Mouse (Mus musculus) intestine, embryonic 16.5 days (tissue): ENCODE data around the gene Cnot2. TPM values are rescaled to one million over a fixed set of nuclear protein-coding genes. Genes with fewer than 3 reads are reported as not detected.

Experiments used
- ATAC-seq: fragments of 200-750 bp; cut with Nextera tagmentation; 2 replicates; pipeline ENCODE4 v1.8.0; 2017; ENCODE audit warnings: moderate TSS enrichment, moderate library complexity
- H3K27ac ChIP-seq: fragments of 300-500 bp; sonication (generic); 2 replicates; pipeline ENCODE4 v1.5.1; 2014; ENCODE audit warnings: mild to moderate bottlenecking, low read length
- H3K27me3 ChIP-seq: fragments of 300-500 bp; sonication (generic); replicated peaks from 2 replicates; pipeline ENCODE4 v1.6.1; 2014; ENCODE audit warnings: low read length, control low read depth, mixed read lengths; ENCODE audit not compliant: control insufficient read depth, insufficient read depth
- H3K36me3 ChIP-seq: fragments of 300-500 bp; sonication (generic); 2 replicates; pipeline ENCODE4 v1.6.1; 2014; ENCODE audit warnings: low read length, control low read depth; ENCODE audit not compliant: control insufficient read depth, insufficient read depth
- H3K4me1 ChIP-seq: fragments of 300-500 bp; sonication (generic); 2 replicates; pipeline ENCODE4 v1.6.1; 2014; ENCODE audit warnings: low read length, control low read depth, mixed read lengths; ENCODE audit not compliant: control insufficient read depth, insufficient read depth
- H3K4me2 ChIP-seq: fragments of 300-500 bp; sonication (generic); 2 replicates; pipeline ENCODE4 v1.6.1; 2014; ENCODE audit warnings: low read depth, low read length, control low read depth
- H3K4me3 ChIP-seq: fragments of 300-500 bp; sonication (generic); 2 replicates; pipeline ENCODE4 v1.5.1; 2014; ENCODE audit warnings: mild to moderate bottlenecking, low read length
- H3K9ac ChIP-seq: fragments of 300-500 bp; sonication (generic); 2 replicates; pipeline ENCODE4 v1.6.1; 2014; ENCODE audit warnings: low read depth, low read length
- H3K9me3 ChIP-seq: fragments of 300-500 bp; sonication (generic); 2 replicates; pipeline ENCODE4 v1.6.1; 2016; ENCODE audit warnings: low read length, control low read depth; ENCODE audit not compliant: control insufficient read depth
- WGBS: fragments of 180-500 bp; shearing (Covaris S2); extraction: QIAGEN DNeasy Blood & Tissue Kit; methylation state at CpG from one replicate; pipeline ENCODE4 v1.1.7; 2014; 5-methylcytosine and 5-hydroxymethylcytosine counted together
- polyA plus RNA-seq: library from polyadenylated mRNA; unstranded; fragments of >200 nt; fragmentation: Nextera tagmentation; extraction: Ambion mirVana; gene quantifications from 2 replicates; pipeline ENCODE4 v1.2.1, GENCODE M21; 2015

Gene Cnot2
- polyA plus RNA-seq, 1 experiment from 2014 or later: 74.8 TPM

DNA sequence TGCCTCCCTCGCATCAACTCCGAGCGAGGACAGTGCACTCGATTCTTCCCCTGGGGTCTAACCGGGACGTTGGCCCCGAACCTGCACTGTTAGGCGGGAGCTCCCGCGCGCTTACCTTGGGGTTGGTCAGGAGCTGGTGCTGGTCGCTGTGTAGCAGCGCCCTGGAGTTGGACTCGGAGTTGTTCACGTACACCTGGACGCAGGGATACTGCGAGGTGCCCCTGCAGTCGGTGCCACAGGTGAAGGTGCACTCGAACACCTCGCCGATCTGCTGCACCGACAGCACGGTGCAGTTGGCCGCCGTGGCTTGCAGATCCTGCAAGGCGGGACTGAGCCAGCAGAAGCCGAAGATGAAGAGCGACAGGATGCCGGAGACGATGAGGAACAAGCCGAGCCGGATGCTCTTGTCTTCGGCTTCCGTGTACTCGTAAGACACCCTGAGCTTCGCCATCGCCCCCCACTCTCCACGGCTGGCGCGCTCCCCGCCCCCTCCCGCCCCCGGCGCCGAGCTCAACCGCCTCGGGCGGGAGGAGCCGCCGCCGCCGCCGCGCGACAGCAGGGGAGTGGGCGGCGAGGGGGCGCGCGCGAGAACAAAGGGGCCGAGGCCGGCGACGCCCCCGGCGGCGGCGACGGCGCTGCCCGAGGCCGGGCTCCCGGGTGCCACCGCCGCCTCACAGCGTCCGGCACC, 108.1 kb downstream of the Cnot2 start:
- Histone ChIP-seq H3K9ac (peak overlapping the region; percentile 68), H3K4me3 (peak overlapping the region; percentile 68), H3K4me2 (peak overlapping the region; percentile 99), H3K27ac (peak overlapping the region; percentile 23; the same call in 1 of the 2 replicates), H3K36me3 (no peaks in the 10 kb centered on the region), H3K9me3 (no peaks in the 10 kb centered on the region), H3K4me1 (peaks cover 12% of the 10 kb centered on the region), H3K27me3 (peaks cover 4% of the 10 kb centered on the region)
- ATAC-seq: peak; percentile 74
- under 1% methylated on average over 55 of the region's 78 CpGs for WGBS

DNA sequence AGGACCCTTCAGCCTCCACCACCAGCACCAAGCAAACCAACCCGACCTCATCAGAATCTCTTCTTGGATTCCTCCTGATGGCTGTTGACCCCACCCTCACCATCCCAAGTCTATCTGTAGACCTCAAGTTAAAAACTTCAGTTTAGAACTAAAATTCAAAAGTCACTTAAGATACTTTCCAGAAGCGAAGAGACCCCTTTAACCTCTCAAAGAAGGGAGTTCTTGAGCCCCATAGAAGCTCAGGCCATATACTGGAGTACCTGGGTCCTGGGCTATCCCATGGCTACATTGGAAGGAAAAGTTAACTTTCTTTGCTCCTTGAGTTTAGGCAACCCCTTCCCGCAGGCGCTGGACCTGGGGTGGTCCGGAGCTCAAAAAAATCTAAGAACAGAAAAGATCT, 108.7 kb downstream of the Cnot2 start:
- 12% methylated on average over 5 of the region's 5 CpGs for WGBS
- Histone ChIP-seq H3K4me1 (peaks cover 12% of the 10 kb centered on the region), H3K9ac (peak overlapping the region; percentile 68), H3K4me3 (peak overlapping the region; percentile 68), H3K27ac (no peak overlapping the region), H3K4me2 (peak overlapping the region; percentile 99), H3K9me3 (no peaks in the 10 kb centered on the region), H3K27me3 (peaks cover 4% of the 10 kb centered on the region), H3K36me3 (no peaks in the 10 kb centered on the region)
- ATAC-seq: no peak

DNA sequence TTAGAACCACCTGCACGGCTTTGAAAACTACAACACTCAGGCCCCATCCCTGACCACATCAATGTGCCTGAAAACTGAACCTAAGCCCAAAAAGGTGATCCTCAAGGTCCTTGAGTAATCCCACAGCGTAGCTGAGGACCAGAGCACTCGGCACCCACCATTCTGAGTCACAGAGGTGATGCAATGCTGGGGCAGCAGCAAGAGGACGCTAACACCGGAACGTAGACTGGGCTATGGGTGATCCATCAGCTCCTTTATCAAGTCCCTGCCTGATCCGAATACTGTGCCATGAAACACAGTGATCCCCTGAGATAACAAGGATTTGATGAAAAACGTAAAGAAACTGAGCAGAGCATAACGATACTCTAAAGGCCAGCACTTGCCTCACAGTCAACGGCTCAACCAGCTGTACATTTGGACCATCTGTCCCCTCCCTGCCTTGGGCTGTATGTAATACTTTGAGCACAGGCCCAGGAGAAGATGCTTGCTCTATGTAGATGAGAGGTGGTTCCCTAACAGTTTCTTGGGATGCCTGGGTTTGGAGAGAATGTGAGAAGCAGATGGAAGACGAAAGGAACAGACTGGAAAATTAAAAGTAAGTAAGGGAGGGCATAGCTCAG, 110.9 kb downstream of the Cnot2 start:
- Histone ChIP-seq H3K4me1 (peaks cover 12% of the 10 kb centered on the region), H3K27me3 (peaks cover 4% of the 10 kb centered on the region), H3K27ac (no peak overlapping the region), H3K4me2 (no peak overlapping the region), H3K4me3 (no peak overlapping the region), H3K9ac (no peak overlapping the region), H3K9me3 (no peaks in the 10 kb centered on the region), H3K36me3 (no peaks in the 10 kb centered on the region)
- ATAC-seq: no peak
- 91% methylated on average over 11 of the region's 11 CpGs for WGBS

DNA sequence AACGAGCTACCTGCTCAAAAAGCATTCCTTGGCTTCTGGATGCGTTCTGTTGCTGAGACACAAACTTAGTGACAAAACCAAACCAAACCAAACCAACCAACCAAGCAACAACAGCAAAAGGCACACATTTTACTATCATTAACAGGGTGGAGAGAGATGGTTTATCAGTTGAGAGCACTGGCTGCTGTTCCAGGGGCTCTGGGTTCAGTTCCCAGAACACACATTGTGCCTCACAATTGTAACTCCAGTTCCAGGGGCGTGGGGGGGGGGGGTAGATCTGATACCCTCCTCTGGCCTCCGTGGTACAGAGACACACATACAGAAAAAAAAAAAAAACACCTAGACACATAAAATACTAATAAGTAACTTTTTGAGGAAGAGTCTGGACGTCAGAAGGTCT, 113.2 kb downstream of the Cnot2 start:
- no peaks in the 10 kb centered on the region for H3K9me3 ChIP-seq
- no peaks in the 10 kb centered on the region for H3K36me3 ChIP-seq
- H3K27ac ChIP-seq: no peak overlapping the region
- no peak for ATAC-seq
- peaks cover 4% of the 10 kb centered on the region; the same call in 1 of the 2 replicates for H3K27me3 ChIP-seq
- peaks cover 7% of the 10 kb centered on the region; the same call in 1 of the 2 replicates for H3K4me1 ChIP-seq
- H3K4me3 ChIP-seq: no peak overlapping the region
- WGBS: 69% methylated on average over 5 of the region's 5 CpGs
- no peak overlapping the region for H3K9ac ChIP-seq
- no peak overlapping the region for H3K4me2 ChIP-seq

DNA sequence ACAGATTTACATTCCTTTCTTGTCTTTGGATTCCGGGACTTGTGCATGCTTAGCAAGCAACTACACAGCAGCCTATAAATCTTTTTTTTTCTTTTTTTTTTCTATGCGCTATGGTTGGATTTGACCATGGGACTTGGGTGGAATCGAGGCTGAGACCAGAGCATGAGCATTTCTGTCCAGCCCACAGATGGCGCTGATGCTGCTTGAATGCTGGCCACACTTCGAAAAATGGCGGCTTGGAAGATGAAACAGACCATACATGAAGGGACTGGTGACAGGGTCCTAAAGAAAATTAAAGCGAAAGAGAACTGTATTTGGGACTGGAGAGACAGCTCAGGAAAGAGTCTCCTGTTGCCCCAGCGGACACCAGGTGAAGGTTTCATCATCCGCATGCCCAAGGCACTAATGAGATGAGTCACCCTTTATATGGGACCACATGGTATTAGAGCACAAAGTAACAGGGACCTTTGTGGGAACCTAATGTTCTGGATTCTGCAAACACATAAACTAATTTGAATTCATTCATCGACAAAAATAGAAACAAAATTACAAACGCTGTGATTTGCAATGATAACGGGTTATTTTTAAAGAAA, 117.5 kb downstream of the Cnot2 start:
- Histone ChIP-seq H3K36me3 (no peaks in the 10 kb centered on the region), H3K27ac (no peak overlapping the region), H3K4me1 (no peaks in the 10 kb centered on the region), H3K27me3 (no peaks in the 10 kb centered on the region), H3K4me2 (no peak overlapping the region), H3K4me3 (no peak overlapping the region), H3K9ac (no peak overlapping the region), H3K9me3 (no peaks in the 10 kb centered on the region)
- 92% methylated on average over 12 of the region's 12 CpGs for WGBS
- no peak for ATAC-seq

DNA sequence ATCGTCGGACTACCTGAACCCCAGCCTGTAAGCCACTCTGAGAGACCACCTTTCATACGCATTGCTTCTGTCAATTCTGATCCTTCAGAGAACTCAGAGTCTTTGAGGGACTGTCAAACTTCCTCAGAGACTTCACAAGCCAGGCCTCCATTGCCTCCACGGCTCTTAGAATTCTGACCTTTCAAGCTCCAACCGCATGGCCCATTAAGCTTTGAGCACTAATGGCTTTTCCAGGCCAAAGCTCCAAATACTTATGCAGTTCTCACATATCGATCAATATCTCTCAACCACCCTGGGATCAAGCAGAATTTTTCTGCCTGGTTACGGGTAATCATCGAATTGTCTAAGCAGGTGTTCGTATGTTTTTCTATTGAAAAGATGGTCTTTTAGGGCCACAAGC, 119.9 kb downstream of the Cnot2 start:
- no peak overlapping the region for H3K4me2 ChIP-seq
- ATAC-seq: no peak
- no peak overlapping the region for H3K27ac ChIP-seq
- no peaks in the 10 kb centered on the region for H3K27me3 ChIP-seq
- 90% methylated on average over 9 of the region's 9 CpGs for WGBS
- no peaks in the 10 kb centered on the region for H3K36me3 ChIP-seq
- no peak overlapping the region for H3K4me3 ChIP-seq
- no peaks in the 10 kb centered on the region for H3K4me1 ChIP-seq
- no peak overlapping the region for H3K9ac ChIP-seq
- H3K9me3 ChIP-seq: no peaks in the 10 kb centered on the region

DNA sequence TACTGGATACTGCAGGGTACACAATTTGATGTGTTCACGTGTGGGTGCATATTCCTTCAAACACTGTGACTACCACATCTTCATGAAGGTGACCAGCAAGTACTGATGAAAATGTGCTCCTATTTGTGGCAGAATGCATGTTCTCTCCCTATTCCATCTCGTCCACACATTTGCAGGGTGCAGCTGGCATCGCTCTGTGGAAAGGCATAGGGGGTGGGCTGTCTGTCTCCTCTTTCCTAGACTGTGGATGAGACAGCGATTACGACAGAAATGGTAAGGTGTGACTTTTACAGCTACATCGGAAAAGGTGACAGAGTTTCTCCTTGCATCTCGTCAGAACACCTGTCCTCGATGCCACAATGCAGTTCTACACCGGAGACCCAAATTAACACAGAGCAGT, 122.5 kb downstream of the Cnot2 start:
- H3K9me3 ChIP-seq: no peaks in the 10 kb centered on the region
- 92% methylated on average over 9 of the region's 9 CpGs for WGBS
- H3K4me3 ChIP-seq: no peak overlapping the region
- H3K9ac ChIP-seq: no peak overlapping the region
- H3K4me2 ChIP-seq: no peak overlapping the region
- no peak overlapping the region for H3K27ac ChIP-seq
- H3K36me3 ChIP-seq: no peaks in the 10 kb centered on the region
- ATAC-seq: no peak
- H3K27me3 ChIP-seq: no peaks in the 10 kb centered on the region
- H3K4me1 ChIP-seq: no peaks in the 10 kb centered on the region

DNA sequence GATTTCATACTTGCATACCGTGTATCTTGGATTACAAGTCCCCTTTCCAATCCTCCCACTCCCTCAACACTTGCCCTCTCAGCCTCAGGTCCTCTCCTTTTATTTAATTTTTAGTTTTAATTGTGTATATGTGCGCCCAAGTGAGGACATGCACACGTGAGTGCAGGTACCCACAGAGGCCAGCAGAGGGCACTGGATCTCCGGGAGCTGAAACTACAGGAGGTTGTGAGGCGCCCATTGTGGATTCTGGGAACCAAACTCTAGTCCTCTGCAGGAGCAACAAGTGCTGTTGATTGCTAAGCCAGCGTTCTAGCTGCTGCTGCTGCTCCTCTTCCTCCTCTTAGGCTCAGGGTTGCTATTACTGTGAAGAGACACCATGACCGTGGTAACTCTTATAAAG, 128.5 kb downstream of the Cnot2 start:
- Histone ChIP-seq H3K36me3 (no peaks in the 10 kb centered on the region), H3K4me3 (no peak overlapping the region), H3K27ac (no peak overlapping the region), H3K9me3 (peaks cover 4% of the 10 kb centered on the region; the same call in 1 of the 2 replicates), H3K4me2 (no peak overlapping the region), H3K27me3 (no peaks in the 10 kb centered on the region), H3K9ac (no peak overlapping the region), H3K4me1 (no peaks in the 10 kb centered on the region)
- no peak for ATAC-seq
- 94% methylated on average over 7 of the region's 7 CpGs for WGBS

DNA sequence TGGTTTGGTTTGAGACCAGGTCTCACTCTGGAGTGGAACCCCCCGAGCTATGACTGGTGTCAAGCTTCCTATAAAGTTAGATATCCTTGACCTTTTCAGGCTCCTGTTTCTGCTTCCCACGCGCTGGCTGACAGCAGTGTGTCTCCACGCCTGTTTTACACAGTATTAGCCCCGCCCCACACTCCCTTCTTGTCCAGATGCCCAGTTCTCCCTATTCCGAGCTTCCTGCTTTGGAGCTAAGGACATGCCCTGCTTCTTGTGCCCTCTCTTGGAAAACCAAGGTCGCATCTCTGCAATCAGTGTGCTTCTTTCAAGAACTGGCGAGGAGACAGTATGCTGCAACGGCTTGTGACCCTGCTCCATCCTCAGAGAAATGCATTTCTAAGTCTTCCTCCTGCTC, 130.7 kb downstream of the Cnot2 start:
- Histone ChIP-seq H3K36me3 (no peaks in the 10 kb centered on the region), H3K27me3 (no peaks in the 10 kb centered on the region), H3K4me3 (no peak overlapping the region), H3K4me1 (no peaks in the 10 kb centered on the region), H3K4me2 (no peak overlapping the region), H3K9ac (no peak overlapping the region), H3K27ac (no peak overlapping the region), H3K9me3 (peaks cover 4% of the 10 kb centered on the region; the same call in 1 of the 2 replicates)
- WGBS: 61% methylated on average over 9 of the region's 9 CpGs
- ATAC-seq: no peak
